Mouse (Mus musculus) induced T-regulatory cell, adult 2 months (primary cell): Measurements from ENCODE around the gene Pold3.

ENCODE experiments used
- DNase-seq: peaks from one replicate; pipeline ENCODE4 v3.0.0-alpha.2; 2012; ENCODE audit warnings: low read depth

The Pold3 gene

DNA sequence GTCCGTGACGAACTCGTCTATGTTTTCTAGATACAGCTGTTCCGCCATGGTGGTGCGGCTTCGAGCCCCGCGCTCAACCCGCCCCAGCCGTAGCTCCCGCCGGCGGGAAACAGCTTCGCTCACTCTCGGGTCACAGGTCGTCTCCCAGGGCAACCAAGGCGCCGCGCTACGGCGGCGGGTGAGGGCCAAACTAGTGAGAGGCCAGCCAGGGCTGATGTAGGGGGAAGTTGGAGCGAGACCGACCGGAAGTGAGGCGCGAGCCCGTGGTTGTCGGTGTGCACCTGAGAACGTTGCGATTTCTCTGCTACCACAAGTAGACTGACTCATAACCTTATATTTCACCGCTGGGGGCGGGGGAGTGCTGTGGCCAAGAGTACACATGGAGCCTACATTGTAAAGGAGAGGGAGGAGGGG is at the start of gene Pold3:
Gene Pold3, minus strand, starts transcription at position 190 of the 414 bp plus-strand sequence.
- peak; percentile 98 for DNase-seq

DNA sequence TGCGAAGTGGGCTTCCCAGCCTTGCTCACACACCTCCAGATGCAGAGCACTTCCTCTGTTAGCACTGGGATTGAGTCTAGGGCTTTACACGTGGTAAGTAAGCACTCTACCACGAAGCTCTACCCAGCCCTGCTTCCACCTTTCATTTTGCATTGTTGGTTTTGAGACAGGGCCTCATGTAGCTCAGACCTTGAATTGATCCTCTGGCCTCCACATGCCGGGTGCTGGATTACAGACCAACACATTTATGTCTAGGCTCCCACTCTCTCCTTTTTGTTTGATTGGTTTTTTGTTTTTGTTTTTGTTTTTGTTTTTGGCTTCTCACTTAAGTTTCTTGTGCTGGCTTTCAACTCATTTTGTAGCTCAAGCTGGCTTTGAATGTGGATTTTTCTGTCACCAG is 49.4 kb upstream of the Pold3 start:
- no peak for DNase-seq

DNA sequence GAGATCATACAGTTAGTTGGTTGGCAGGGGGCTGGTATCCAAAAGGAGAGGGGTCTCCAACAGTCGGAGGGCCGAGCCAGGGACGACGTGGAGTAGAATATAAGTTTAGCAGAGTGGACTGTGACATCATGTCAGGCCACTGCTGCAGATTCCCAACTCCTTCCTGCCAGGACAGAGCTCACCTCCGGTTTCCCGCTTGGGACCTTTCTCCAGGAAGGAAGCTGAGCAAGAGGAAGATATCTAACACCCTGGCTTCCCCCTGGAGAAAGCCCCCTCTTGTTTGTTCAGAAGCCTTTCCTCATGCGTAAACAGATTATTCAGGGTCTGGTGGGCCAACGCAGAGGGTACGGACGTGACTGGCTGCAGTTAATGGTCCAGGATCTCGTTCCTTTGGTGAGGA is 47.3 kb upstream of the Pold3 start:
- no peak for DNase-seq

DNA sequence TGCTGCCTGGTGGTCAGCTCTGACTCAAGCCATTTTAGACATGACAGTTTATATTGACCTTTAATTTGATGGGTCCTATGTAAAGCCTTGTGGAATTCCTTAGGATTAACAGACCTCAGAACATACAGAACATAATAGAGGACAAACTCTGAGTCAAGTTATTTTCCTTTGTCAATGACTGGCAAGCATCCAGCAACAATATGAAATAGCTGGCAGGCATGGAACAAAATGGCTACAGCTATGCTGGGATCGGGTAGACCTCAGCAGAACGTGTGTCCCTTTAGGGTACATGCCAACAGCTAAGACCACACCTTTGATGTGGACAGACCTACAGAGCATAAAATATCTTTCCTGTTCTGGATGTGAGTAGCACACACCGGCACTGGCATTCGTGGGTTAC is 42.1 kb upstream of the Pold3 start:
- no peak for DNase-seq

DNA sequence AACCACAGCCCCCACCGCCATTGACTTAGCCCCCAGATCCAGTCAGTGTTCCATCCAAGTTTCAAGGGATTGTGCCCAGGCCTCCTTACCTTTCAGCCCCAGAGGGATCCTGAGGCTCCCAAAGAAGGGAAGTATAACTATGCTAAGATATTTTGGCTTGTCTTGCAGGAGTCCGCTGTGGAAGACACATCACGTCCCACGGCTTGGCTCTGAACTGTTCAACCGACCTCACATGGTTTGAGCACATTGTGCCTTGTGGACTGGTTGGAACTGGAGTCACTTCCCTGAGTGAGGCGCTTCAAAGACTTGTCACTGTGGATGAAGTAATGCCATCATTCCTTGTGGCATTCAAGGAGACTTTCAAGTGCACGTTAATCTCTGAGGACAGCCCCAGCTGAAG is 38.6 kb upstream of the Pold3 start:
- no peak for DNase-seq

DNA sequence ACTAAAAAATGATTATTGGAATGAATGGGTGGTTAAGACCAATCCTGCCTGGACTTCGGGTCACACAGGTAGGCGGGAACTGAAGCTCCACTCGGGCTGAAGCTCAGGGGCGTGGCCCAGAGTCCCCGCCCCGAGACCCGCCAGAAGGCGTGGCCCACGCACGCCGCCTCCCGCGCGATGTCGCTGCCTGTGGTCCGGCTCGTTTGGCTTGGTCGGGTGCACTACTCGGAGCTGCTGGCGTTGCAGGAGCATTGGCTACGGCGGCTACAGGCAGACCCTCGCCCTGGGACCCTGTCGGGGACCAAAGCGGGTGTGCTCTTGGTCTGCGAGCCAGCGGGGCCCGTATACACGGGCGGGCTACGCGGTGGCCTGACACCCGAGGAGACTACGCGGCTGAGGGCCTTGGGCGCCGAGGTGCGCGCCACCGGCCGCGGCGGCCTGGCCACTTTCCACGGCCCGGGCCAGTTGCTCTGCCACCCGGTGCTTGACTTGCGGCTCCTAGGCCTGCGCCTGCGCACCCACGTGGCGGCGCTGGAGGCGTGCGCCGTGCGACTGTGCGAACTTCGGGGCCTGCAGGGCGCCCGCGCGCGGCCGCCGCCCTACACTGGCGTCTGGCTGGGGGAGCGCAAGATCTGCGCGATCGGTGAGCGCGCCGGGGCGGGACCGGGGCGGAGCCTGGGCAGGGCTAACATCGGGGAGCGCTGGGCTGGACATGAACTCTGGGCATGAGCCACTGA is 37.9 kb upstream of the Pold3 start, which contains the start of gene Lipt2:
Gene Lipt2, plus strand, starts transcription at position 173 of the 737 bp plus-strand sequence.
- peak; percentile 88 for DNase-seq

DNA sequence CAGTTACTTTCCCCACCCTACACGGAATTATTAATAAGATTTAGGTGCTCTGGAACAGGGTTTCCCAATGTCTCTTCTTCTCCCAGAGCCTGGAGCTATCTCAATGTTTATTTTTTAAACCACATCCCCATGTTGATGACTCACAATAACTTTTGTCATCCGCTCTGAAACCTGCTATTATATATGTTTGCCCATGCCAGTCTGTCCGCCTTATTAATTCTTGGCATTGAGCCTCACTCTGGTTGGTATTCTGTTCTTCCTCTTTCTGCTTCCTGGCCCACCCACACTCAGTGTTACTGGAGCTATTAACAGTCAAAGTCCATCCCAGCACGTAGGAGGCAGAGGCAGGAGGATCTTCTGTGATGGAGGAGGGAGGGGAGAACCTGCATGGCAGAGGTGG is 36.3 kb upstream of the Pold3 start:
- no peak for DNase-seq

DNA sequence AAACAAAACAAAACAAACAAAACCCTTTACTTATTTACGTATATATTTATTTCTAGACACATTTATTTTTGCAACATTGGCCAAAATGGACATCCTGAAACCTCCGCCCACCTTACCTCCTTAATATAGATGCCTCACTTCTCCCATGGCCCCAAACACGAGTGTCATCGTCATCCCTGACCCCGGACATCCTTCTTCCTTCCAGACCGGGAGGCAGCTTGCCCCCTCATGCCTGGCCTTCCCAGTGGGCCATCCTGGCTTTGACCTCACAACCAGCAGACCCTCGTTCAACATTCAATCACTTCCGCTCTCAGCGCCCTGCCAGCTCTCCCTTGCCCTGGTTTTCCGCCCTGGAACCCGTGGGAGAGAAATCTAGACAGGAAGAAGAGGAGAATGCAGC is 29.3 kb upstream of the Pold3 start:
- no peak for DNase-seq

DNA sequence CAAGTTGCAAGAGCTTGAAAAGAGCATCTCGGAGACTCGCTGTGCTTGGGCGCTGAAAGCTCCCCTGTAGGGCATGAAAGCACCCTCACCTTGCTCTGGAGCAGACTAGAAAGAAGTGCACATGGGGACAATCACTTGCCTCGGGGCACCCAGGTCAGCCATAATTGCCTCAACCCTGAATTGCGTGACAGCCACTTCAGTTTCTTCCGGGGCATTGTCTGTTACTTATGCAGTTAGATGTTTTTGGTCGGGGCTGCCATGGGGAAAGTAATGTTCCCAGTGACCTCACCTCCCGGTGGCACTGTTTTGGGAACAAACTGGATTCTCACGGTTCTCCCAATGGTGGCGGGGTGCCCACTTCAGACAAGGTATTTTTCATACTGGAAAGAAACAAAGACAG is 28.7 kb upstream of the Pold3 start:
- DNase-seq: no peak

DNA sequence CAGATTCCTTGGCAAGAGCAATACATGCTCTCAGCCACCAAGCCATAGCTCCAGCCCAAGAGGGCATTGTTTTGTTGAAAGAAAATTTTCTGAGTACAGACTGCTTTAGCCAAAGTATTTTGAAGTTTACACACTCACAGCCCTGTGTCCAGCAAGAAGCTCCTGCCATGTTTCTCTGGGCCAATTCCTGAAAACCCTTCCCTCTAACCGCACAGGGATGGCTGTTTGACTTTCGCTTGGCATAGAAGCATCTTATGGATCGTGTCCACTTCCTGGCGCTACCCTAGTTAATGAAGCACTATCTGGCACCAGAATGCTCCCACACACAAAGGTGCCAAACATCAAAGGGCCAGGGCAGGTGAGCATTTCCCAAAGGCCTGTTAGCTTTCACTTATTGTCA is 27.2 kb upstream of the Pold3 start:
- no peak for DNase-seq

DNA sequence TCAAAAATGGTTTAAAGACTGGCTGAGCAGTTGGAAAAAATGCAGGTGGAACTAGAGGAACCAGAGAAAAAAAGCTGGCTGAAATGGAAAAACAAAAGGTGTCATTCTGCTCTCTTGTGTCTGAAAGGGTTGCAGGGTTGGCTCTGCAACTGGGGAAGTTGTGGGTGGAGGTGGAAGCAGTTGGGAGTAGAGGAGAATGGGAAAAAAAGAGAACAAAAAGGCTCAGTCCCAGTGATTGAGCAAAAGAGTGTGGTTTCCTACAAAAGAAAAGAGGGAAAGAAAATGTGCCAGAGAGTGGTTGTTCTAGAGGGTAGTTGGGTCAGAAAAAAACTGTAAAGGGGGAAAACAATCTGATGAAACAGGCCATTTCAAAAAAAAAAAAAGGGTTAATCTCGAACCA is 19.2 kb upstream of the Pold3 start:
- no peak for DNase-seq

DNA sequence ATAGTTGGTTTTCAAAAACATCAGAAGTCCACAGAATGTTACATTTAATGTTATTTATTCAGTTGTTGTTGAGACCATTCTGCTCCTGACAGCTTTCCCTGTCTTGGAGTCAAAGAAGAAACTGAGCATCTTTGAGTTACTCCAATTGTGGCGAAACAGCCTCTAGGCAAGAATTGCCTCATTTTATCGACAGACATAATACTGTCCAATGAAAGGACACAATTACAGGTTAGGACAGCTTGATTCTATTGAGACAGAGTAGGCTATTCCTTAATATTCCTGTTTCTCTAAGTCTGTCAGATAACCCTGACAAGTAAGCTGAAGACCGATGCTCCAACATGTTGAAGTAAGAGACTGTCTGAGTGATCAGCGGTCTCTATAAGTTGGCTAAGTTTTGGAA is 16.7 kb upstream of the Pold3 start:
- no peak for DNase-seq

DNA sequence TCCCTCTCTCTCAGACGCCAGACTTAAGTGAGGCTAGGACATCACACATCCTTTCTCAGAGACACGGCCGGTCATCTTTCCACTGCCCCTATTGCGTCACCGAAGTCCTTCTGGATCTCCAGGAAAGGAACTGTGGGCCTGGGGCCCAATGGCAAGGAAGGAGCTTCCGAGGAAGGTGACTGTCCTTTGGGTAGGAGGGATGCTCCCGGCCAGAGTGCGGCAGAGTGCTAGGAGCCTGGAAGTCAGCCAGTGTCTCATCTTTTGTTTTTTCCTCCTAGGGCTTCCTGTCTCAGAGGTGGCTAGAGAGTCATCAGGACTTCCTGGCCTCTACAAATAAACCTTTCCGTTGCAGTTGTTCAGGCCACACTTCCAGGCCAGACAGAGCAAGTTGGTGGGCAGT is 15.7 kb upstream of the Pold3 start:
- DNase-seq: no peak

DNA sequence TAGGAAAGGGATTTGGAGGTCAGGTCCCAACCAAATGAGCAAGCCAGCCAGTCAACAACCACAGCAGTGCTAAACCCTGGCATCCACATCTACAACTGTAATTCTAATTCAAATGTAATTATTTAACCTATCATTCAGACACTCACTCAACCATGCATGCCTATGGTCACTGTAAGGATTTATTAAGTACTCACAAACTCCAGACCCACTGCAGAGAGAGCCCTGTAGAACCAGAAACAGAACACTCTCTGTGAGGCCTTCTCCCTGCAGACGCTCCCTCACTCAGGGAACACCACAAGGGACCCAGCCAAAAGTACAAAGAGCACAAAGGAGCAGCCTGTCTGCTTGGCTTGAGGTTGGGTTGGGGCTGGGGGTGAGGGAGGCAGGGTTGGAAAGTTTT is 11.0 kb upstream of the Pold3 start:
- DNase-seq: no peak

DNA sequence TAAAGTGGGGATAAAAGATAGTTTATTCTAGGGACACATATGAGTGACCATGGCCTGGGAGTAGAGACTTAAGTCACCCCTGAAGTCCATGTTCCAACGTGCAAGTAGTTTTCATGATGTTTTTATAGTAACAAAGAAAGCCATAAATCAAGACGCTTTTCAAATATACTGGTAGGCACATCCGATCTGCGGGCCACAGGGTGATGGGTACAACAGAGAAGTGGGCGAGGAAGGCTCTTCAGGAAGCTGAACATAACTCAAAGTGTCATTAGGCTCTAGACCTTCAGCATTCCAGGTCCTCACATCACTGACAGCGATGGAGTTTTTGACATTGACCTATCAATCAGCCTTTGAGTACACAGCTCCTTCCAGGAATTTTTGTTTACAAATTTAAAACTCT is 9.2 kb upstream of the Pold3 start:
- no peak for DNase-seq

DNA sequence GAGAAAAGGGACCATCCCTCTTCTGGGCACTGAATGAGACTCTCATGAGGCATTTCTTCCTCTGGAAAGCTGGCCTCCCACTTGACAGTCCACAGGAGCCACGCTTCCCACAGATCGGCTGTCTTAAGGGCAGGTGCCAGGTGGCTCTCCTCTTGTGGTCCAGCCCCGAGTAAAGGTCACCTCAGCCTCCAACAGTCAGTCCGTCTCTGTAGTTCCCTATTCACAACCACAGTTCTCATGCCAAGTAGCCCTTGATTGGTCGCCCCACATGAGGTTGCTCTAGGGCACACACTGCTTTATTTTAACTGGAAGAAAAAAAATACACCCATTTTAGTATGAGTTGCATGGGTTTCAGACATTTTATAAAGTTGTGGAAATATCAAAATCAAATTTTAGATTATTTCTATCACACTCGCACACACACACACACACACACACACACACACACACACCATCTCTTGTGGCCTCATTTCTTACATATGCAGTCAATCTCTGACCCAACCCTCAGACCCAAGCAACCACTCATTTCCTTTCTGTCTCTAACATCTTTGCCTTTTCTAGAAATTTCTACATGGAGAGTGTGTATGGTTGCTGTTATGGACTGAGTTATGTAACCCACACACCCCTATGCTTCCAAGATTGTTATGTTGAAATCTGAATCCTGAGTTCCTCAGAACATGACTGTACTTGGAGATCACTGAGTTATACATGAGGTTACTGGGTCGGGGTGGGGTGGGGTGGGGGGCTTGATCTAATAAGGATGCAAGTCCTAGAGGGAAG is 7.1 kb upstream of the Pold3 start:
- no peak for DNase-seq

DNA sequence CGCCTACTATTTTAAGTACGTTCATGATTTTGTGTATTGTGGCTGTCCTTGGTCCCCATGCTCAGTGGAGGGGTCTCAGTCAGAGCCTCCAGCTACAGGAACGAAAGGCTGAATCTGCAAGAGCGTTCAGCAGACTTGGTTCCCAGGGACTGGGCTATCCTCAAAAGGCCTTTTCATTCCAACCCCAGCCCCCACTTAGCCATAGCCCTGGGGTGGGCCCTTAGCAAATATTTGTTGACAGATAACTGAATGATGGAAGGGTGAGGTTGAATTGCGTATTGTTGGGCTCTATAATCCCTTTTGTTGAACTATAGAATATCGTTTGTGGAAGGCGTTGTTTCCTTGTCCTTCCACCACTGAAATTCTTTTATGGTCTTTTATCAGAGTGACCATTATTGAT is 5.1 kb upstream of the Pold3 start:
- DNase-seq: no peak

DNA sequence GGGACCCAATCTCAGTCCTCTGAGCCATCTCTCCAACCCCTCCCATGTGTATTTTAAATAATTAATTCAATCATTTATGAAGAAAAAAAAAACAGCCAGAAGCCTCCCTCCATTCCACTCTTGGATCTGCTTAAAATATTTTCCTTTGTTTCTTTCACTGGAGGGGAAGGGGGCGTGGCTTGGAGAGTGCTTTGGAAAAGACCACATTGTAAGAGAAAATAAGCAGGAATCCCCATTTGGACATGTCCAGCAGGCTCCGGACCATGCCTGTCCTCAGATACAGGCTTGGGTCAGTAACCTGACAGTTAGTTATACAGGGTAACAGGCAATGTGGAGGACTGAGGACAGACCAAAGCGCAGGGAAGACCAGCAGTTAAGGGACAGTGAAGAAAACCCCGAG is 3.8 kb upstream of the Pold3 start:
- DNase-seq: no peak

DNA sequence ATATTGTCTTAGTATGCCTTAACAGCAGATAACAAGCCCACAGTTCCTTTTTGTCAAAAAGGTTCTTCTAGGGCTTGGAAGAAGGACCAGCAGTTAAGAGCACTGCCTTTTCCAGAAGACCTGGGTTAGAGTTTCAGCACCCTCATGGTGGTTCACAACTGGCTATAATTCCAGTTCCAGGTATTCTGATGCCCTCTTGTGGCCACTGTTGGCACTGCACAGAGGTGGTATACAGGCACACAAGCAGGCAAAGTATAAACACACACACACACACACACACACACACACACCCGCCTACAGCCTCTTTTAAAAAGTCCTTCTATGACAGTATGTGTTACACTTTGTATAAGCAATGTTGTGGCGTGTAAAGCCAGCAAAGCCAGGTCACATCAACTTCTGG is 2.8 kb upstream of the Pold3 start:
- peak; percentile 82 for DNase-seq

DNA sequence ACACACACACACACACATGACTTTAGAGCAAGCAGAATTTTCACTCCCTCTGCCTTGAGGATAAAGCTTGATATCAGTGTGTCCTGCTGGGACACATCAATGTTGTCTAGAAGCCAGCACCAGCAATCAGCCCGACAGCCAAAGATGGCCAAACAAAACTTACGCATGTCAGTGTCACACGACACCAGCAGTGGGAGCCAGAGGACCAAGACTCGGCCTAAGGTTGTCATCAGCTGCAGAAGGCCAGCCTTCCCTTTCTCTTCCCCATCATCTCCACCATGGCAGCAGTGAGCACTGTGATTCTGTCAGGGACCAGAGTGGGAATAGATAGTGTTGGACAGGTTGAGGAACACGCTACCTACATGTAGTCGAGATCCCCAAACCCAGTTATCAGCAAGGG is 2.1 kb upstream of the Pold3 start:
- peak; percentile 52 for DNase-seq

DNA sequence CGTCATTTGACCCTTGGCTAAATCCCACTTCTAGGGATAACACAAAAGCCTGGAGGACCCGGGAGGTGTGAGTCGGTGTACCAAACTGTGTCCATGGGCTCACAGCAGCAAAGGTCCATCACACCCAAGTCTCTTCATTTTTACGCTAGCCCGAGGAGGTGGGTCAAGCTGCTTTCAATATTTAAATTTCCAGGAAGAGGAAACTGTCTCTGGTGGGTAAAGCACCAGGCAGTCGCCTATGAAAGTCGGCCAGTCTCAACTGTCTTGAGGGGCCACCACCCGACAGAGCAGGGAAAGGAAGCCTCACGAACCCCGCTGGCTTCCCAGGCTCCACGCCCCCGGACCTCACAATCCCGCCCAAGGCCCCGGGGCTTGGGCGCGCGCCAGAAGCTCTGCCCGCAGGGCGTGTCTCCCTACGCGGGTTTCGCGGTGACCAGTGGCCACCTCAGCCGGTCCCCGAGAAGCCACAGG is 539 bp downstream of the Pold3 start:
- peak; percentile 68 for DNase-seq

DNA sequence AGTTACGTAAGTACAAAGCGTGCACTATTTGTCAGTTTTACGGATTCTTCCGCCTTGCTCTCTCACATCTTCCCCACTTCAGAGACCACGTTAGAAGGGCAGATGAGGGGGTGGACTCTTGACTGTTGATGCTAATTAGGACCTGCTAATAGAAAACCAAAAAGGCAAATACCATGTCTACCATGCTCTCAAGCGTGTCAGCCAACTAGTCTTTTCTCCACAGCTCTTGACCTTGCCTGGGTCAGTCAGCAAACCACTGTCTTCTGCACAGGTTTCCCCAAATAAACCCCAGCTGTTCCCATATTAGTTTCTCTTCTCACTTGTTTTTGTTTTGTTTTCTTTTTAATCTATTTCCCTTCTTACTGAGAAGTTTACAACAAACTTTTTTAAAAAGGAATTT is 7.1 kb downstream of the Pold3 start:
- no peak for DNase-seq

DNA sequence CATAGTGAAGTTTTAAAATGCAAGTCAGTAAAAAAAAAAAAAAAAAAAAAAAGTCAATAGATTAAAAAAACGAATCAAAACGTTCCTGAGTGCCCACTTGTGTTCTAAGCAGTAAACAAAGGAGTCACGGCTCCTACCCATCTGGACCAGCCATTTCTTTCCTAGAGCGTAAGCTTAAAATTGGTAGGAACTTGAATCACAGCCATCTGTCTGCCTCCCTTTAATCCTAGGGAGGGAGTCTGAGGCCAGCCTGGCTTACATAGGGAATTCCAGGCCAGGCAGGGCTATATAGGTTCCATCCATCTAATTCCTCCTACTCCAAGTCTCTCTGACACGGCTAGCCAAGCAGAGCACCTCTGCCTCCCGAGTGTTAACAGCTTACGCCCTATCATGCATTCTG is 7.5 kb downstream of the Pold3 start:
- DNase-seq: no peak

DNA sequence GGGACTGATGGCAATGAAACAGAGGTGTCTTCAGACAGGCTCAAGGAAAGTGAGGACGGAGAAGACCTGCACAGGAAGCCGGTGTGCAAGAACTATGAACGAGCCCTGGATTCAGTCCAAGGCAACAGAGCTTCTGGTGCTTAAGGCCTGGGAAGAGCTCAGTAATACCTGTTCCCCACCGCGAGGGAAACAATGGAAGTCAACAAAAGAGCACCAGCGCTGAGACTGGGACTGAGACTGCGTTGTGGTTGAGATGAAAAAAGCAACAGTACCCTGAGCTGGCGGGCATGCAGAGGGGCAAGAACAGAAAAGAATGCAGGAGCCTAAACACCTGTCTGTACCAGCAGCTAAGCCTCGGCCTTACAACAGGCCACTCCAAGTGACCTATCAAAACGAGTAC is 9.9 kb downstream of the Pold3 start:
- DNase-seq: no peak
